Mouse (Mus musculus): ENCODE measurements at regions not wholly inside any gene's neighbourhood (a gene's known extent, or its start where the extent isn't known, plus 50 kb on each side); places are given as distances from the start of the nearest gene placed in this dataset.

DNA sequence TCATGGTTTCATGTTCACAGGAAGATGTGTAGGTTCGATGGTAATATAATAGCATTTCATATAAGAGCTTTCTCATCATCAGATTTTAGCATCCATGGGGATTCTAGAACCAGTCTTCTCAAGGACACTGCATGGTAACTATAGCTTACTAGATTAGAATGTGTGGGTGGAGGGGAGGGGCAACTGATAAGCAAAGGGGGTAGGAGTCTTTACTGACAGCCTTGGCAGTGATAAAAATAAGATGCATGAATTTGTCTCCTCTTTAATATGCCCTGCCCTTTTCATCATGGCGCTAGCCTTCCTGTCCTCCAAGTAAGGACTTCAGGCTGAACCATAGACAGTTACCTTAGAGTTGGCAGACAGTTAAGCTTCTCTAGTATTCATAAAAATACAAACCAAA is 69.6 kb upstream of the Slc22a23 start:
- no peak overlapping the region for H3K27ac ChIP-seq (ENCODE audit: low read depth)
- DNase-seq (ENCODE audit: low spot score) (no peak), ATAC-seq (replicated peaks; ENCODE audit: low FRiP score, low TSS enrichment, low read depth) (no peak)
- no peak overlapping the region for H3K4me3 ChIP-seq (ENCODE audit: low read depth, low read length)
- no peak overlapping the region for H3K4me2 ChIP-seq (ENCODE audit: low read length)
- no peaks in the 10 kb centered on the region for H3K4me1 ChIP-seq (replicated peaks; ENCODE audit: control insufficient read depth, insufficient read depth, low read length)
- no peak overlapping the region for H3K9ac ChIP-seq (ENCODE audit: low read length)
- WGBS, result 92% methylated on average over 2 of the region's 2 CpGs
- H3K9me3 ChIP-seq (ENCODE audit: control insufficient read depth, low read length), result no peaks in the 10 kb centered on the region
- H3K27me3 ChIP-seq (replicated peaks; ENCODE audit: control insufficient read depth, insufficient read depth, low read length), result no peaks in the 10 kb centered on the region
- H3K36me3 ChIP-seq (ENCODE audit: control insufficient read depth, insufficient read depth, low read length), result no peaks in the 10 kb centered on the region

DNA sequence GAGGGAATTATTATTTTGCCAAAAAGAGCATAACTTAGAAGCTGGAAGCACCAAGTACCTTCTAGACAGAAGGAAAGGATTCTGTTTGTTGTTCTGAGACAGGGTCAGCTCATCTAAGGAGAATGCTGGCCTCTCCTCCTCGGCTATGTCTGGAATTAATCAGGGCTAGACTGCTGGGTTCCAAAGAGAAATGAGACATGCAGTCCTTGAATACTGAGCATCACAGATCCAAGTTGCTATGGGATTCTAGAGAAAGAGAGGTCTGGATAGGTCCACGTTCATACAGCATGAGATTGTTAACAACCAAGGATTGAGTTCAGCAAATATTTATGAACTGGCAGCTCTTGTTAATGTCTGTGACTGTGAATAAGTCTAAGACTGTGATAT is 63.7 kb upstream of the Slc22a23 start:
- no peak overlapping the region for H3K4me3 ChIP-seq (ENCODE audit: low read depth, low read length)
- H3K4me2 ChIP-seq (ENCODE audit: low read length), result no peak overlapping the region
- peaks cover 7% of the 10 kb centered on the region for H3K4me1 ChIP-seq (replicated peaks; ENCODE audit: control insufficient read depth, insufficient read depth, low read length)
- no peak for DNase-seq (ENCODE audit: low spot score)
- no peak overlapping the region for H3K9ac ChIP-seq (ENCODE audit: low read length)
- H3K27me3 ChIP-seq (replicated peaks; ENCODE audit: control insufficient read depth, insufficient read depth, low read length), result no peaks in the 10 kb centered on the region
- no peaks in the 10 kb centered on the region for H3K36me3 ChIP-seq (ENCODE audit: control insufficient read depth, insufficient read depth, low read length)
- peak; percentile 40; the same call in 1 of the 2 replicates for ATAC-seq (replicated peaks; ENCODE audit: low FRiP score, low TSS enrichment, low read depth)
- no peaks in the 10 kb centered on the region for H3K9me3 ChIP-seq (ENCODE audit: control insufficient read depth, low read length)
- no peak overlapping the region; the same call in 1 of the 2 replicates for H3K27ac ChIP-seq (ENCODE audit: low read depth)
- 18% methylated on average over 2 of the region's 2 CpGs for WGBS

DNA sequence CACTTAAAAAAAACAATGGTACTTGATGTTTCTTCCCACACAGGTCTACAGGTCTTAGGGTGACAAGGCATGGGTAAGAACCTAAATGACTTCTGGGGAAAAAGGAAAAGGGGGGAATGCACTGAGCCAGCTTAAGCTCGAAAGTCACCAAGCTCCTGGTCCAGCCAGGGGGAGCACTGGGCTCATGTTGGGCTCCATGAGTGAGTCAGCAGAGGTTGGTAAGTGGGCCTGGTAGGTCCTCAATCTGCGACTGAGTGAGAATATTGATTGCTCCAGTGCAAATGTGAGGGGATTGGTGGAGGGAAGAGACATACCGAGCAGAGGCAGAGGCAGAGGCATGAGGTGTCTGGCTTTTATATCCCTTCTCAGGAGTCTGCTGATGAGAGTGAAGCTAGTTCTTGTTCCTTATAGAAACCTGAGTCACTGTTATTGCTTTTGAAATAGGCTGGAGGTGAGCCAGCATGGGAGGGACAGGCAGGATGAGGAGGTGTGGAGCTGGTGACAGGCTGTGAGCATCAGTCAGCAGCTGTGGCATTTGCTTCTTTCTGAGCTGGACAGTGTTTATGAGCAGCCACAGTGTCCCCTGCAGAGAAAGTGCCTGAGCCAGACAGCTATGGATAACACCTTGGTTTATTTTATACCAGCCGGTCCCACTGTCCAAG is 63.2 kb upstream of the Slc22a23 start:
- H3K36me3 ChIP-seq (ENCODE audit: control insufficient read depth, insufficient read depth, low read length), result no peaks in the 10 kb centered on the region
- 0 out of 2 replicates have a peak, but pooled peaks have one; percentile 32 for ATAC-seq (replicated peaks; ENCODE audit: low FRiP score, low TSS enrichment, low read depth)
- no peak overlapping the region; the same call in 1 of the 2 replicates for H3K27ac ChIP-seq (ENCODE audit: low read depth)

DNA sequence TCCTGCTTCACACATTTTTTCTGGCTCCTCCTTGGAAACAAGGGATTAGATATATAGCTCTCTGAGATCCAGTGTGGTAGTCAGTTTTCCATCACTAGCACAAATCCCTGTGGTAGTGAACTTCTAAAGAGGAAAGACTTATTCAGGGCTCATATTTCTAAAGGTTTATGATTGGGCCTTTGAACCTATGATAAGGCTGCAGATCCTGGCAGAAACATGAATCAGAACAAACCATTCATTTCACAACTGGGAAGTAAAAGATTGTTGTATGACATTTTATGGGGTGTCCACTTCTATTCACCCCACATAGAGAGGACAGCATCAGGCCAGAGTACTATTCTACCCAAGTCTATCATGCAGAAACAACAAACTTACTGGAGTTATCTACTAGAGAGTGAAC is 61.3 kb upstream of the Slc22a23 start:
- no peak for ATAC-seq (replicated peaks; ENCODE audit: low FRiP score, low TSS enrichment, low read depth)
- Histone ChIP-seq H3K9ac (ENCODE audit: low read length) (no peak overlapping the region), H3K27ac (ENCODE audit: low read depth) (no peak overlapping the region)

More for the DNA sequence above, 63.2 kb upstream of the Slc22a23 start:
- no peak overlapping the region for H3K4me3 ChIP-seq (ENCODE audit: low read depth, low read length)
- H3K9ac ChIP-seq (ENCODE audit: low read length), result no peak overlapping the region
- H3K9me3 ChIP-seq (ENCODE audit: control insufficient read depth, low read length), result no peaks in the 10 kb centered on the region
- no peaks in the 10 kb centered on the region for H3K27me3 ChIP-seq (replicated peaks; ENCODE audit: control insufficient read depth, insufficient read depth, low read length)
- H3K4me1 ChIP-seq (replicated peaks; ENCODE audit: control insufficient read depth, insufficient read depth, low read length), result peaks cover 7% of the 10 kb centered on the region
- DNase-seq (ENCODE audit: low spot score), result no peak
- WGBS, result 36% methylated on average over 4 of the region's 4 CpGs
- H3K4me2 ChIP-seq (ENCODE audit: low read length), result no peak overlapping the region

DNA sequence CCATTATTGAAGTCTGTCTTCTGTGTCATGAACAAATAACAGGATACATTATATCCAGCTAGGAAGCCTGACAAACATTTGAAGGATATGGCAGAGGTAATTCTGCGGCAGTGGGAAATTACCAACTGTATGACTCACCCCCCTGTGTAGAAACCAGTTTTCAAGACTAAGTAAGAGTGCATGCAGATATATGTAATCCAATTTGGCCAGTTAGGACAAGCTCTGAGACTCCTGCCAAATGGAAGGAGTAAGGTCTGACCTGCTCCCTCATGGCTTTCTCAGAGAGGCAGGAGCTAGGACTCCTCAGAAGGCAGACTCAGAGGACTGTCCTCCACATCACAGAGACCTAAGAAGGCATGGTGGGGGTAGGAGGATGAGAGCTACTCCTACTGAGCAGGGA is 57.6 kb upstream of the Slc22a23 start:
- H3K27ac ChIP-seq (ENCODE audit: low read depth), result no peak overlapping the region
- DNase-seq (ENCODE audit: low spot score) (no peak), ATAC-seq (replicated peaks; ENCODE audit: low FRiP score, low TSS enrichment, low read depth) (no peak)
- H3K9ac ChIP-seq (ENCODE audit: low read length), result no peak overlapping the region
- H3K27me3 ChIP-seq (replicated peaks; ENCODE audit: control insufficient read depth, insufficient read depth, low read length), result no peaks in the 10 kb centered on the region
- H3K4me2 ChIP-seq (ENCODE audit: low read length), result no peak overlapping the region
- H3K4me3 ChIP-seq (ENCODE audit: low read depth, low read length), result no peak overlapping the region
- 82% methylated on average over 1 of the region's 1 CpGs for WGBS
- H3K4me1 ChIP-seq (replicated peaks; ENCODE audit: control insufficient read depth, insufficient read depth, low read length), result no peaks in the 10 kb centered on the region
- H3K36me3 ChIP-seq (ENCODE audit: control insufficient read depth, insufficient read depth, low read length), result no peaks in the 10 kb centered on the region
- no peaks in the 10 kb centered on the region for H3K9me3 ChIP-seq (ENCODE audit: control insufficient read depth, low read length)

More for the DNA sequence above, 61.3 kb upstream of the Slc22a23 start:
- Histone ChIP-seq H3K4me3 (ENCODE audit: low read depth, low read length) (no peak overlapping the region), H3K36me3 (ENCODE audit: control insufficient read depth, insufficient read depth, low read length) (no peaks in the 10 kb centered on the region), H3K9me3 (ENCODE audit: control insufficient read depth, low read length) (no peaks in the 10 kb centered on the region), H3K4me2 (ENCODE audit: low read length) (no peak overlapping the region), H3K4me1 (replicated peaks; ENCODE audit: control insufficient read depth, insufficient read depth, low read length) (peaks cover 7% of the 10 kb centered on the region), H3K27me3 (replicated peaks; ENCODE audit: control insufficient read depth, insufficient read depth, low read length) (no peaks in the 10 kb centered on the region)
- DNase-seq (ENCODE audit: low spot score), result no peak

DNA sequence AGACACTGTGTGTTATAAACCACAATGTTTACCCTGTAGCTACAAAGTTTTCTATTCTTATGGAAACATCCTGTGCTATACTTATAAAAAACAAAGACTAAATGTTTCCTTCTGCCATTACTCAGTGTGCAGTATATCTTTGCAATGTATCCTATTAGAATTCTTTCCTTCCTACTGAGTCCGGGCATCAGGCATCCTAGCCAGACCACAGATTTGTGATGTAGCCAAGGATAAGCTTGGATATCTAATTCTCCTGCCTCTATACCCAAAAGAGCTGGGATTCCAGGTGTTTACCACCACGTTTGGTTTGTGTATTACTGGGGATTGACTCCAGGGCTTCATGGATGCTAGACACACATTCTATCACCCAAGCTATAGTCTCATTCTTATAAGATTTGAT is 56.0 kb upstream of the Slc22a23 start:
- Histone ChIP-seq H3K27me3 (replicated peaks; ENCODE audit: control insufficient read depth, insufficient read depth, low read length) (no peaks in the 10 kb centered on the region), H3K9me3 (ENCODE audit: control insufficient read depth, low read length) (no peaks in the 10 kb centered on the region), H3K4me3 (ENCODE audit: low read depth, low read length) (no peak overlapping the region), H3K9ac (ENCODE audit: low read length) (no peak overlapping the region), H3K27ac (ENCODE audit: low read depth) (no peak overlapping the region), H3K36me3 (ENCODE audit: control insufficient read depth, insufficient read depth, low read length) (no peaks in the 10 kb centered on the region), H3K4me2 (ENCODE audit: low read length) (no peak overlapping the region), H3K4me1 (replicated peaks; ENCODE audit: control insufficient read depth, insufficient read depth, low read length) (no peaks in the 10 kb centered on the region)
- 64% methylated on average over 2 of the region's 2 CpGs for WGBS
- DNase-seq (ENCODE audit: low spot score) (no peak), ATAC-seq (replicated peaks; ENCODE audit: low FRiP score, low TSS enrichment, low read depth) (no peak)

DNA sequence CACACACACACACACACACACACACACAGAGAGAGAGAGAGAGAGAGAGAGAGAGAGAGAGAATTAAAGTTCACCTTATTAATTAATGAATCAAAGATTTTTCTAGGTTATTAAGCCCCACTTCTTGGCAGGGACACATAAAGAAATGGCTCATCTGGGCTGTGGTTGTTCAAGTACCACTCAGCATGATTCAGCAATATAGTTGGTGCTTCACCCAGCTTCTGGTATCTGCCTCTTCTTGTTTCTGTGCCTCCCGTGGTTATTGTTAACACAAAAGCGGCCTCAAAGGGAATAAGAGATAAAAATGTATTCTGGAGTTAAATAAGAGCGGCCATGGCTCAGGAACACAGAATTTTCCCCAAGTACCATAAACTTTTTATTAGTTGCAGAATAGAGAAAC is 53.9 kb upstream of the Slc22a23 start:
- H3K27me3 ChIP-seq (replicated peaks; ENCODE audit: control insufficient read depth, insufficient read depth, low read length), result no peaks in the 10 kb centered on the region
- no peak overlapping the region for H3K4me3 ChIP-seq (ENCODE audit: low read depth, low read length)
- no peaks in the 10 kb centered on the region for H3K36me3 ChIP-seq (ENCODE audit: control insufficient read depth, insufficient read depth, low read length)
- H3K4me2 ChIP-seq (ENCODE audit: low read length), result no peak overlapping the region
- no peaks in the 10 kb centered on the region for H3K9me3 ChIP-seq (ENCODE audit: control insufficient read depth, low read length)
- no peak overlapping the region for H3K9ac ChIP-seq (ENCODE audit: low read length)
- H3K4me1 ChIP-seq (replicated peaks; ENCODE audit: control insufficient read depth, insufficient read depth, low read length), result no peaks in the 10 kb centered on the region
- DNase-seq (ENCODE audit: low spot score) (no peak), ATAC-seq (replicated peaks; ENCODE audit: low FRiP score, low TSS enrichment, low read depth) (no peak)
- no peak overlapping the region; the same call in 1 of the 2 replicates for H3K27ac ChIP-seq (ENCODE audit: low read depth)
- 50% methylated on average over 3 of the region's 3 CpGs for WGBS

DNA sequence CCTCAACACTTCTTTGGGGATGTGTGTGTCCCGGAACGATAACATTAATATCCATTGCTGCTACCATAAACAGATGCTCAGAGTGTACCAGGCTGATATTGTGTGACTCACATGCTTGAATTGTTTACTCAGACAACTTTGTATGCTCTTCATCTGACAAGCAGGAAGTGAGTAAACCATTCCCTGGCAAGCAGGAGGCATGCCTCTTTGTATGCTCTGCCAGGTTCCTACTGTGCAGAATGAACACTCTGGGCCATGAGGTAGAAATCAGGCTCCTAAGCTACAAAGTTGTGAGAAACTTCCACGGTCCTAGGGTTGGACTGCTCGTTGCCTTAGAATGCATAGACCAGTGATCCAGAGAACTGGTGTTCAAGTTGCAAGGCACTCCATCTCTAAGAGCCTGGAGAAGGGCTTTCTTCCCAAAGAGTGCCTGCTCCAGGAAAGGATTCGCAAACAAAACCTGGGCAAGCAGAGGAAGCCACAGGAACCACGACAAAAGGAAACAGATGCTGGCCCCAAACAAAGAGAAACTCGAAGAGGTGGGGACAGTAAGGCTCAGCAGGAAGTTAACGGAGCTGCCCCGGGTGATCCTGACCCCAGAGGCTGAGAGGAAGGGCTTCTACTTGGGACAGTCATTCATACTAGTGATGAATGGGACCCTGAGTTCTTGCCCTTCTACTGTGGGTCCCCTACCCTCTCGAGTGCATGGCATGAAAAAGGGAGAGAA is 53.2 kb upstream of the Slc22a23 start:
- no peak overlapping the region for H3K27ac ChIP-seq (ENCODE audit: low read depth)
- no peaks in the 10 kb centered on the region for H3K4me1 ChIP-seq (replicated peaks; ENCODE audit: control insufficient read depth, insufficient read depth, low read length)
- no peak overlapping the region for H3K9ac ChIP-seq (ENCODE audit: low read length)
- no peak overlapping the region for H3K4me3 ChIP-seq (ENCODE audit: low read depth, low read length)
- whole genome bisulfite sequencing, result 40% methylated on average over 10 of the region's 10 CpGs
- no peaks in the 10 kb centered on the region for H3K27me3 ChIP-seq (replicated peaks; ENCODE audit: control insufficient read depth, insufficient read depth, low read length)
- ATAC-seq (replicated peaks; ENCODE audit: low FRiP score, low TSS enrichment, low read depth), result no peak
- no peak for DNase-seq (ENCODE audit: low spot score)
- no peak overlapping the region for H3K4me2 ChIP-seq (ENCODE audit: low read length)
- H3K9me3 ChIP-seq (ENCODE audit: control insufficient read depth, low read length), result no peaks in the 10 kb centered on the region
- H3K36me3 ChIP-seq (ENCODE audit: control insufficient read depth, insufficient read depth, low read length), result no peaks in the 10 kb centered on the region

DNA sequence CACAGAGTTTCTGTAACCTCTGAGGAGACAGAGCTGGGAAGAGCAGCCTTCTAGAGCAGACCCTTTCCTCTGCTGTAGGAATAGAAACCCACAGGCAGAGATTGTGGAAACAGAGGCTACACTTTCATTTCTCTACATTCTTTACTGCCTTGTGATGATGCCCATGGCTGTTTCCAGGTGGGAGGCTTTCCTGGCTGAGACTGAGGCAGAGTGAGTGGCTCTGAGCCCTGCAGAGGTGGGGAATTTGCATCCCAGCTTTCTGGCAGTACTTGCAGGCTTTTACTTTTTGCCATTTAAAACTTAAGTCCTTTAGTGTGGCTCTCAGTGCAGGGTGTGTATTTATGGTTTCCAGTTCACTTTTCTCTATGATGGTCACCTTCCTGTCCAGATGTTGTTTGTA is 50.5 kb upstream of the Slc22a23 start:
- DNase-seq (ENCODE audit: low spot score) (no peak), ATAC-seq (replicated peaks; ENCODE audit: low FRiP score, low TSS enrichment, low read depth) (no peak)
- no peak overlapping the region for H3K9ac ChIP-seq (ENCODE audit: low read length)
- no peaks in the 10 kb centered on the region for H3K4me1 ChIP-seq (replicated peaks; ENCODE audit: control insufficient read depth, insufficient read depth, low read length)
- no peak overlapping the region for H3K4me3 ChIP-seq (ENCODE audit: low read depth, low read length)
- no peak overlapping the region for H3K4me2 ChIP-seq (ENCODE audit: low read length)
- H3K27me3 ChIP-seq (replicated peaks; ENCODE audit: control insufficient read depth, insufficient read depth, low read length), result no peaks in the 10 kb centered on the region
- H3K36me3 ChIP-seq (ENCODE audit: control insufficient read depth, insufficient read depth, low read length), result no peaks in the 10 kb centered on the region
- no peaks in the 10 kb centered on the region for H3K9me3 ChIP-seq (ENCODE audit: control insufficient read depth, low read length)
- H3K27ac ChIP-seq (ENCODE audit: low read depth), result no peak overlapping the region

Measured in intestine, embryonic 14.5 days (tissue).